In the genomic region with DNA sequence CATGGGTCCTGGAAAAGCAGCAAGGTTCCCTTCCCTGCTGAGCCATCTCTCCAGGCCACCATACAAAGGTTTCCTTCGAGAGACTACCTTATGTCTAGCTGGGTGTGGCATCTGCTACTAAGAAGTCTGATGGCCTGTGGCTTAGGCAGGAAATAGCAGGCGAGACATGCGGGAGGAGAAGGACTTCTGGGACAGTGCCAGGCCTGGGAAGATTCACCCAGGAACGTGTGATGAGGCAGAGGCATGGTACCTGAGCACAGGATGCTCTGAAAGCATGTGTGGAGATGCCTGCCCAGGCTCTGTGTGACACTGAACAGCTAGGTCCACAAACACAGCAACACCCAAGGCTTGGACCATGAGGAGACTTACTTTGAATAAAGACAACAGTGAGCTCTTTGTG, we compare ENCODE assay signal across 26 mouse cellular contexts.
DNase-seq lines count a peak whose midpoint lies in the region; ATAC-seq and TF ChIP-seq lines count a peak whose summit lies in the region.
"Had no signal": no experiment of that assay in that cellular context is flagged by ENCODE, and none has a peak within 500 bp of the region (broad histone marks: within the 10 kb centered on the region; RNA-seq: fewer than 3 reads in every experiment).

No protein-coding gene starts in this region.

- no peaks in the 10 kb centered on the region for H3K36me3 ChIP-seq in embryonic facial prominence, embryonic 12.5 days
- no peaks in the 10 kb centered on the region for H3K36me3 ChIP-seq in embryonic facial prominence, embryonic 10.5 days (replicated peaks)
- no peaks in the 10 kb centered on the region for H3K36me3 ChIP-seq in intestine, postnatal 0 days (ENCODE audit: control insufficient read depth, insufficient read depth)
- no peaks in the 10 kb centered on the region for H3K36me3 ChIP-seq in intestine, embryonic 16.5 days (ENCODE audit: control insufficient read depth, insufficient read depth, low read length)
- no peaks in the 10 kb centered on the region for H3K36me3 ChIP-seq in midbrain, embryonic 11.5 days (ENCODE audit: control insufficient read depth, insufficient read depth, low read length)
- no peaks in the 10 kb centered on the region for H3K36me3 ChIP-seq in midbrain, embryonic 16.5 days (ENCODE audit: control insufficient read depth, insufficient read depth, low read length)
- H3K36me3 ChIP-seq in embryonic facial prominence, embryonic 13.5 days, result peaks cover 4% of the 10 kb centered on the region

- no peaks in the 10 kb centered on the region for H3K9me3 ChIP-seq in embryonic facial prominence, embryonic 12.5 days
- no peaks in the 10 kb centered on the region for H3K9me3 ChIP-seq in embryonic facial prominence, embryonic 10.5 days
- H3K9me3 ChIP-seq in intestine, postnatal 0 days (ENCODE audit: control insufficient read depth), result no peaks in the 10 kb centered on the region
- no peaks in the 10 kb centered on the region for H3K9me3 ChIP-seq in intestine, embryonic 16.5 days (ENCODE audit: control insufficient read depth, low read length)
- H3K9me3 ChIP-seq in midbrain, embryonic 11.5 days (ENCODE audit: control insufficient read depth, low read length), result no peaks in the 10 kb centered on the region
- no peaks in the 10 kb centered on the region for H3K9me3 ChIP-seq in midbrain, embryonic 16.5 days (replicated peaks; ENCODE audit: control insufficient read depth, low read length, poor library complexity, severe bottlenecking)
- no peaks in the 10 kb centered on the region for H3K9me3 ChIP-seq in embryonic facial prominence, embryonic 13.5 days
- H3K9me3 ChIP-seq: heart, embryonic 12.5 days had no signal

- no peak for TF ChIP-seq CTCF in intestine, postnatal 0 days (IDR thresholded peaks at IDR 0.05; ENCODE audit: low read depth)

- H3K9ac ChIP-seq in embryonic facial prominence, embryonic 12.5 days, result no peak overlapping the region
- H3K9ac ChIP-seq in intestine, postnatal 0 days (ENCODE audit: low read depth, low read length), result no peak overlapping the region
- H3K9ac ChIP-seq in intestine, embryonic 16.5 days (ENCODE audit: low read depth, low read length), result no peak overlapping the region
- no peak overlapping the region for H3K9ac ChIP-seq in midbrain, embryonic 11.5 days (ENCODE audit: low read length)
- no peak overlapping the region for H3K9ac ChIP-seq in midbrain, embryonic 16.5 days (ENCODE audit: low read depth, low read length)
- H3K9ac ChIP-seq in embryonic facial prominence, embryonic 13.5 days, result no peak overlapping the region
- H3K9ac ChIP-seq: heart, embryonic 12.5 days; liver, embryonic 14.5 days had no signal

- H3K27ac ChIP-seq in embryonic facial prominence, embryonic 12.5 days, result no peak overlapping the region
- no peak overlapping the region for H3K27ac ChIP-seq in embryonic facial prominence, embryonic 10.5 days (replicated peaks)
- no peak overlapping the region for H3K27ac ChIP-seq in intestine, postnatal 0 days (ENCODE audit: low read depth, low read length)
- no peak overlapping the region for H3K27ac ChIP-seq in intestine, embryonic 16.5 days (ENCODE audit: low read length)
- H3K27ac ChIP-seq in midbrain, embryonic 11.5 days (ENCODE audit: low read depth, low read length), result no peak overlapping the region
- H3K27ac ChIP-seq in midbrain, embryonic 16.5 days (ENCODE audit: low read length), result no peak overlapping the region
- no peak overlapping the region for H3K27ac ChIP-seq in embryonic facial prominence, embryonic 13.5 days
- H3K27ac ChIP-seq: gastrocnemius, adult 2 months; heart, adult 2 months; liver, embryonic 14.5 days; macrophage had no signal

- H3K4me2 ChIP-seq in embryonic facial prominence, embryonic 12.5 days (replicated peaks), result no peak overlapping the region
- H3K4me2 ChIP-seq in intestine, postnatal 0 days (replicated peaks; ENCODE audit: low read depth), result no peak overlapping the region
- no peak overlapping the region for H3K4me2 ChIP-seq in intestine, embryonic 16.5 days (ENCODE audit: low read depth, low read length)
- H3K4me2 ChIP-seq in midbrain, embryonic 11.5 days, result no peak overlapping the region
- no peak overlapping the region for H3K4me2 ChIP-seq in midbrain, embryonic 16.5 days (ENCODE audit: low read length)
- H3K4me2 ChIP-seq in embryonic facial prominence, embryonic 13.5 days, result no peak overlapping the region
- H3K4me2 ChIP-seq: heart, embryonic 12.5 days had no signal

- H3K27me3 ChIP-seq in embryonic facial prominence, embryonic 12.5 days, result no peaks in the 10 kb centered on the region
- H3K27me3 ChIP-seq in embryonic facial prominence, embryonic 10.5 days (replicated peaks; ENCODE audit: low read depth, poor library complexity, severe bottlenecking), result no peaks in the 10 kb centered on the region
- H3K27me3 ChIP-seq in intestine, postnatal 0 days (replicated peaks; ENCODE audit: control insufficient read depth, insufficient read depth, low read length), result no peaks in the 10 kb centered on the region
- no peaks in the 10 kb centered on the region for H3K27me3 ChIP-seq in intestine, embryonic 16.5 days (replicated peaks; ENCODE audit: control insufficient read depth, insufficient read depth, low read length)
- H3K27me3 ChIP-seq in midbrain, embryonic 11.5 days (ENCODE audit: control insufficient read depth, insufficient read depth, low read length), result no peaks in the 10 kb centered on the region
- H3K27me3 ChIP-seq in midbrain, embryonic 16.5 days (ENCODE audit: control insufficient read depth, insufficient read depth, low read depth, low read length), result no peaks in the 10 kb centered on the region
- no peaks in the 10 kb centered on the region for H3K27me3 ChIP-seq in embryonic facial prominence, embryonic 13.5 days
- H3K27me3 ChIP-seq: heart, embryonic 12.5 days; Patski had no signal

- 70% methylated on average over 4 of the region's 4 CpGs for WGBS in embryonic facial prominence, embryonic 12.5 days
- WGBS in embryonic facial prominence, embryonic 10.5 days, result 68% methylated on average over 4 of the region's 4 CpGs
- 51% methylated on average over 4 of the region's 4 CpGs for WGBS in intestine, postnatal 0 days
- 55% methylated on average over 4 of the region's 4 CpGs for WGBS in intestine, embryonic 16.5 days
- 76% methylated on average over 4 of the region's 4 CpGs for WGBS in midbrain, embryonic 11.5 days
- WGBS in midbrain, embryonic 16.5 days, result 70% methylated on average over 4 of the region's 4 CpGs
- WGBS in embryonic facial prominence, embryonic 13.5 days, result 63% methylated on average over 4 of the region's 4 CpGs

- no peak overlapping the region for H3K4me3 ChIP-seq in embryonic facial prominence, embryonic 12.5 days
- H3K4me3 ChIP-seq in embryonic facial prominence, embryonic 10.5 days, result no peak overlapping the region
- H3K4me3 ChIP-seq in intestine, postnatal 0 days (ENCODE audit: low read depth, low read length), result no peak overlapping the region
- H3K4me3 ChIP-seq in intestine, embryonic 16.5 days (ENCODE audit: low read length), result no peak overlapping the region
- H3K4me3 ChIP-seq in midbrain, embryonic 11.5 days (ENCODE audit: low read depth, low read length), result no peak overlapping the region
- no peak overlapping the region for H3K4me3 ChIP-seq in midbrain, embryonic 16.5 days (ENCODE audit: low read depth, low read length)
- no peak overlapping the region for H3K4me3 ChIP-seq in embryonic facial prominence, embryonic 13.5 days
- H3K4me3 ChIP-seq: gastrocnemius, adult 2 months; heart, adult 2 months; heart, embryonic 12.5 days had no signal

- H3K4me1 ChIP-seq in embryonic facial prominence, embryonic 12.5 days, result peaks cover 32% of the 10 kb centered on the region
- peaks cover 58% of the 10 kb centered on the region for H3K4me1 ChIP-seq in embryonic facial prominence, embryonic 10.5 days
- H3K4me1 ChIP-seq in intestine, postnatal 0 days (replicated peaks; ENCODE audit: control insufficient read depth, insufficient read depth, low read length), result peaks cover 17% of the 10 kb centered on the region
- H3K4me1 ChIP-seq in intestine, embryonic 16.5 days (ENCODE audit: control insufficient read depth, insufficient read depth, low read length), result peaks cover 30% of the 10 kb centered on the region
- H3K4me1 ChIP-seq in midbrain, embryonic 11.5 days (ENCODE audit: control insufficient read depth, insufficient read depth, low read length), result peaks cover 5% of the 10 kb centered on the region; the same call in 1 of the 2 replicates
- H3K4me1 ChIP-seq in midbrain, embryonic 16.5 days (ENCODE audit: control insufficient read depth, insufficient read depth, low read length), result peaks cover 7% of the 10 kb centered on the region
- peaks cover 38% of the 10 kb centered on the region for H3K4me1 ChIP-seq in embryonic facial prominence, embryonic 13.5 days

- ATAC-seq in embryonic facial prominence, embryonic 12.5 days (ENCODE audit: insufficient number of reproducible peaks, insufficient read depth, low FRiP score, low TSS enrichment), result 0 out of 2 replicates have a peak, but pooled peaks have one; percentile 23
- ATAC-seq in intestine, postnatal 0 days, result 0 out of 2 replicates have a peak, but pooled peaks have one; percentile 18
- no peak for ATAC-seq in intestine, embryonic 16.5 days
- peak; percentile 48; the same call in 1 of the 2 replicates for ATAC-seq in midbrain, embryonic 11.5 days (ENCODE audit: low FRiP score)
- ATAC-seq in midbrain, embryonic 16.5 days, result no peak
- ATAC-seq in embryonic facial prominence, embryonic 13.5 days (ENCODE audit: insufficient number of reproducible peaks, insufficient read depth, low FRiP score, low TSS enrichment, low read depth), result 0 out of 2 replicates have a peak, but pooled peaks have one; percentile 15
- ATAC-seq: forebrain, embryonic 16.5 days; Patski had no signal

- DNase-seq in embryonic facial prominence, embryonic 10.5 days (ENCODE audit: low spot score), result no peak
- DNase-seq in midbrain, embryonic 11.5 days (ENCODE audit: low spot score, missing footprints), result no peak
- DNase-seq: adrenal gland, postnatal 10 days; cerebellum, adult 9-11 months; gastrocnemius, adult 2 months; gastrocnemius, postnatal 36 days; heart, adult 2 months; heart, postnatal 10 days; kidney, adult 11 months; kidney, postnatal 10 days; layer of hippocampus, postnatal 36 days; left cerebral cortex, postnatal 4 days; liver; lung, adult 2 months; lung, postnatal 10 days; right cerebral cortex, postnatal 4 days had no signal

Comparison
In these comparisons a context has a peak if more than half of its experiments do, and no peak if none do; other contexts are left out.
1. ATAC-seq: peak in embryonic facial prominence, embryonic 12.5 days (single experiment), intestine, postnatal 0 days (single experiment), midbrain, embryonic 11.5 days (single experiment) and embryonic facial prominence, embryonic 13.5 days (single experiment); none in intestine, embryonic 16.5 days (single experiment) and midbrain, embryonic 16.5 days (single experiment).